Mouse (Mus musculus): ENCODE data around the gene Zfyve1. TPM values are rescaled to one million over a fixed set of nuclear protein-coding genes. Genes with fewer than 3 reads are reported as not detected.

Zfyve1 gene
- polyA plus RNA-seq, 1 experiment from 2014 or later, result 13.8 TPM

GRCm38 (mm10) chr12:83578896-83579569, 18.0 kb downstream of the Zfyve1 start:
- Histone ChIP-seq H3K27ac (peak overlapping the region; percentile 52; the same call in 1 of the 2 replicates), H3K9ac (no peak overlapping the region)
- peak; percentile 96 for ATAC-seq (ENCODE audit: insufficient read depth, low FRiP score, low read depth)

DNA sequence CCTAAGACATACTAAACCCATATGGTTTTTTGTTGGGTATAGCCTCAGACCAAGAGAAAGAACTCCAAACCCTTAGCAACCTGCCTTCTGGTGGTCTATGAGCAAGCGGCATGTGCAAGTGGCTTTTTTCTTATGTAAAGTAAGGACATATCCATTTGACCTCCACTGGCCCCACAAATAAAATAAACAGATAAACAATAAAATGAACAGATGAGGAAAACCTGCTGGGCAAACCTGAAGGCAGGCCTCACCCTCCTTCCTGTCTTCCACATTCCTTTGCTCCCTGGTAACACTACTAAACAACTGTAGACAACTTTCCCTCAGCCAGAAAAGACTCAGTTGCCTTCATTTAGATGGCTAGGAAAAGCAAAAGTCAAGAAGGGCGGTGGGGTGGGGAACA, 18.7 kb downstream of the Zfyve1 start:
- Histone ChIP-seq H3K27ac (0 out of 2 replicates have a peak overlapping the region, but pooled peaks have one; percentile 52), H3K4me3 (replicated peaks) (no peak overlapping the region), H3K9ac (no peak overlapping the region), H3K36me3 (peaks cover 3% of the 10 kb centered on the region; the same call in 1 of the 2 replicates), H3K27me3 (replicated peaks) (no peaks in the 10 kb centered on the region), H3K4me2 (no peak overlapping the region), H3K4me1 (peaks cover 5% of the 10 kb centered on the region; the same call in 1 of the 2 replicates), H3K9me3 (no peaks in the 10 kb centered on the region)
- WGBS, result 83% methylated on average over 2 of the region's 2 CpGs
- ATAC-seq (ENCODE audit: insufficient read depth, low FRiP score, low read depth), result no peak

More at GRCm38 (mm10) chr12:83578896-83579569, 18.0 kb downstream of the Zfyve1 start:
- Histone ChIP-seq H3K4me3 (replicated peaks) (no peak overlapping the region), H3K27me3 (replicated peaks) (no peaks in the 10 kb centered on the region), H3K4me2 (no peak overlapping the region), H3K36me3 (peaks cover 5% of the 10 kb centered on the region; the same call in 1 of the 2 replicates), H3K9me3 (no peaks in the 10 kb centered on the region), H3K4me1 (peaks cover 5% of the 10 kb centered on the region; the same call in 1 of the 2 replicates)
- 38% methylated on average over 3 of the region's 3 CpGs for WGBS

- Histone ChIP-seq H3K9me3 (no peaks in the 10 kb centered on the region), H3K4me1 (peaks cover 5% of the 10 kb centered on the region; the same call in 1 of the 2 replicates), H3K9ac (no peak overlapping the region), H3K27ac (no peak overlapping the region), H3K4me2 (no peak overlapping the region), H3K4me3 (replicated peaks) (no peak overlapping the region), H3K27me3 (replicated peaks) (no peaks in the 10 kb centered on the region), H3K36me3 (peaks cover 7% of the 10 kb centered on the region; the same call in 1 of the 2 replicates)
- ATAC-seq (ENCODE audit: insufficient read depth, low FRiP score, low read depth), result no peak
- 94% methylated on average over 5 of the region's 5 CpGs for WGBS
Observed at GRCm38 (mm10) chr12:83577445-83577844, 19.6 kb downstream of the Zfyve1 start.

DNA sequence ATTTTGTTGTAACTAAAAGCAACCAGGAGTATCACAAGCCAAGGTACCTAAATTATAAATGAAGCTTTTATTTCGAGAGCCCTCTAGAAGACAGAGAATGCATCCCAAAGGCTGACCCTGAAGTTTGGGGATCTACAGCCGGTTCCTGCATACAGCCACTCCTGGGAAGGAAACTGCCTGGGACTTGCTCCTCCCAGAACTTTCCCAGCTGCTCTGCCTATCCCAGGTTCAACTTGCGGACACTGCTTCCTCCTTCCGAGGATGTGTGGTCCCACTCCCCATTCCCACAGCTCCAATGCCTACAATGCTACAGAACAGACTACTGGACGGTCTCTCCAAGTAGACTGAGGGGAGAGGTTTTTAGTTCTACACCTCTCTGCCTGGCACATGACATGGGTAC, 24.3 kb downstream of the Zfyve1 start:
- ATAC-seq (ENCODE audit: insufficient read depth, low FRiP score, low read depth), result no peak
- Histone ChIP-seq H3K9me3 (no peaks in the 10 kb centered on the region), H3K27ac (no peak overlapping the region), H3K9ac (no peak overlapping the region), H3K4me1 (no peaks in the 10 kb centered on the region), H3K4me3 (replicated peaks) (no peak overlapping the region), H3K36me3 (peaks cover 18% of the 10 kb centered on the region), H3K4me2 (no peak overlapping the region), H3K27me3 (replicated peaks) (no peaks in the 10 kb centered on the region)
- 70% methylated on average over 5 of the region's 5 CpGs for WGBS

GRCm38 (mm10) chr12:83569866-83570265, 27.2 kb downstream of the Zfyve1 start:
- 85% methylated on average over 3 of the region's 3 CpGs for WGBS
- Histone ChIP-seq H3K36me3 (peaks cover 22% of the 10 kb centered on the region; the same call in 1 of the 2 replicates), H3K9ac (no peak overlapping the region), H3K27me3 (replicated peaks) (no peaks in the 10 kb centered on the region), H3K27ac (no peak overlapping the region), H3K4me1 (no peaks in the 10 kb centered on the region), H3K4me3 (replicated peaks) (no peak overlapping the region), H3K9me3 (no peaks in the 10 kb centered on the region), H3K4me2 (no peak overlapping the region)
- no peak for ATAC-seq (ENCODE audit: insufficient read depth, low FRiP score, low read depth)

- H3K36me3 ChIP-seq, result peaks cover 37% of the 10 kb centered on the region
- WGBS, result 93% methylated on average over 3 of the region's 3 CpGs
- no peaks in the 10 kb centered on the region for H3K4me1 ChIP-seq
- H3K9ac ChIP-seq, result no peak overlapping the region
- no peak overlapping the region for H3K4me2 ChIP-seq
- no peak overlapping the region for H3K27ac ChIP-seq
- H3K4me3 ChIP-seq (replicated peaks), result no peak overlapping the region
- ATAC-seq (ENCODE audit: insufficient read depth, low FRiP score, low read depth), result no peak
- H3K27me3 ChIP-seq (replicated peaks), result no peaks in the 10 kb centered on the region
- H3K9me3 ChIP-seq, result no peaks in the 10 kb centered on the region
Observed at GRCm38 (mm10) chr12:83562589-83562988, 34.4 kb downstream of the Zfyve1 start.

GRCm38 (mm10) chr12:83560189-83560588, 36.8 kb downstream of the Zfyve1 start:
- WGBS, result 56% methylated on average over 6 of the region's 6 CpGs
- no peaks in the 10 kb centered on the region for H3K4me1 ChIP-seq
- peaks cover 43% of the 10 kb centered on the region for H3K36me3 ChIP-seq
- ATAC-seq (ENCODE audit: insufficient read depth, low FRiP score, low read depth), result peak; percentile 39; the same call in 1 of the 2 replicates
- H3K4me2 ChIP-seq, result no peak overlapping the region
- H3K9ac ChIP-seq, result no peak overlapping the region
- no peaks in the 10 kb centered on the region for H3K27me3 ChIP-seq (replicated peaks)
- H3K27ac ChIP-seq, result no peak overlapping the region
- H3K9me3 ChIP-seq, result no peaks in the 10 kb centered on the region
- H3K4me3 ChIP-seq (replicated peaks), result no peak overlapping the region

- no peak overlapping the region for H3K4me3 ChIP-seq (replicated peaks)
- H3K27ac ChIP-seq, result no peak overlapping the region
- H3K4me2 ChIP-seq, result no peak overlapping the region
- WGBS, result 93% methylated on average over 7 of the region's 7 CpGs
- H3K9me3 ChIP-seq, result no peaks in the 10 kb centered on the region
- no peaks in the 10 kb centered on the region for H3K27me3 ChIP-seq (replicated peaks)
- no peaks in the 10 kb centered on the region for H3K4me1 ChIP-seq
- no peak for ATAC-seq (ENCODE audit: insufficient read depth, low FRiP score, low read depth)
- H3K9ac ChIP-seq, result no peak overlapping the region
- peaks cover 58% of the 10 kb centered on the region for H3K36me3 ChIP-seq
Observed at GRCm38 (mm10) chr12:83558496-83558895, 38.5 kb downstream of the Zfyve1 start.

GRCm38 (mm10) chr12:83555605-83556004, 41.4 kb downstream of the Zfyve1 start:
- 66% methylated on average over 9 of the region's 9 CpGs for WGBS
- Histone ChIP-seq H3K4me2 (no peak overlapping the region), H3K27ac (no peak overlapping the region), H3K4me3 (replicated peaks) (no peak overlapping the region), H3K4me1 (no peaks in the 10 kb centered on the region), H3K27me3 (replicated peaks) (no peaks in the 10 kb centered on the region), H3K9me3 (no peaks in the 10 kb centered on the region), H3K9ac (no peak overlapping the region), H3K36me3 (peaks cover 53% of the 10 kb centered on the region)
- ATAC-seq (ENCODE audit: insufficient read depth, low FRiP score, low read depth), result no peak

DNA sequence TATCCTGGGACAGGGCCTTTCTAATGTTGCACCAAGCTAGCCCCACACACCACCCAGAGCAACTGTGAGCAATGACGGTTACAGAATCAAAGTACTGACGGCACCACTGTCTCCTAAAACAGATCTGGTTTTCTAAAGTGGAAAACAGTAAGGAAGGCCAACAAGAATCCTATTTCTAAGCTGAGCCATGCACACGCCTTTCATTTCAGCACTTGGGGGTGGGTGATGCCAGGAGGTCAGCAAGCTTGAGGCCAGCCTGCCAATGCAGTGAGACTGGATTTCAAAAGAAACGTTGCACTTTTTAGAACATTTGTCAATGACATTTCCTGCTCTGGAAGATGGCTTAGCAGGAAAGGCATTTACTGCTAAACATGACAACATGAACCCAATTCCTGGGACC, 43.2 kb downstream of the Zfyve1 start:
- no peak overlapping the region for H3K9ac ChIP-seq
- no peaks in the 10 kb centered on the region for H3K27me3 ChIP-seq (replicated peaks)
- H3K4me2 ChIP-seq, result no peak overlapping the region
- WGBS, result 75% methylated on average over 4 of the region's 4 CpGs
- no peaks in the 10 kb centered on the region for H3K9me3 ChIP-seq
- H3K4me1 ChIP-seq, result no peaks in the 10 kb centered on the region
- H3K4me3 ChIP-seq (replicated peaks), result no peak overlapping the region
- no peak for ATAC-seq (ENCODE audit: insufficient read depth, low FRiP score, low read depth)
- H3K27ac ChIP-seq, result no peak overlapping the region
- peaks cover 58% of the 10 kb centered on the region for H3K36me3 ChIP-seq

GRCm38 (mm10) chr12:83551305-83551704, 45.7 kb downstream of the Zfyve1 start:
- Histone ChIP-seq H3K9me3 (no peaks in the 10 kb centered on the region), H3K27me3 (replicated peaks) (no peaks in the 10 kb centered on the region), H3K4me3 (replicated peaks) (no peak overlapping the region), H3K36me3 (peaks cover 57% of the 10 kb centered on the region), H3K9ac (no peak overlapping the region), H3K27ac (no peak overlapping the region), H3K4me2 (no peak overlapping the region), H3K4me1 (no peaks in the 10 kb centered on the region)
- 86% methylated on average over 16 of the region's 16 CpGs for WGBS
- no peak for ATAC-seq (ENCODE audit: insufficient read depth, low FRiP score, low read depth)

DNA sequence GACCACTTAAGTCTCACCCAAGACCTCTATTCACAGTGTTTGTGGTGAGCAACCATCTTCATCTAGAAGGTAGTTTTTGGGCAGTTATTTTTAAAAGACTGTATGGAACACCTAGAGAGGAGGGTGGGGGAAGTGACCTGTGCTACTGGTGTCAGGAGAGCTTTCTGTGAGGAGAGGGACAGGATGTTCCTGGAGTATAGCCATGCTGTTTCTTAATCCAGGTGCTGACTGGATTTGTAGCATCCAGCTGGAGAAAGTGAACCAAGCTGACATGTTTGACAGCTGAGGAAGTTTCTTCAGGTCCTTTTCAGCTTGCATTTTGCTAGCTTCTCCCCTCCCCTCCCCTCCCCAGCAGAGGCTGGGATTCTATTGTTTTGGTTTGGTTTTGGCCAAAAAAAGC, 52.2 kb downstream of the Zfyve1 start:
- Histone ChIP-seq H3K27me3 (replicated peaks) (no peaks in the 10 kb centered on the region), H3K4me2 (no peak overlapping the region), H3K9me3 (no peaks in the 10 kb centered on the region), H3K36me3 (peaks cover 28% of the 10 kb centered on the region; the same call in 1 of the 2 replicates), H3K4me3 (replicated peaks) (no peak overlapping the region), H3K4me1 (no peaks in the 10 kb centered on the region), H3K27ac (no peak overlapping the region), H3K9ac (no peak overlapping the region)
- no peak for ATAC-seq (ENCODE audit: insufficient read depth, low FRiP score, low read depth)
